Mouse (Mus musculus) thymus, adult 2 months (tissue): Measurements from ENCODE around the gene Pck2. TPM values are rescaled to one million over a fixed set of nuclear protein-coding genes. Genes with fewer than 3 reads are reported as not detected.

Source experiments
- DNase-seq: peaks from one replicate; pipeline ENCODE4 v3.0.0; 2021
- H3K27ac ChIP-seq: fragments of 200-500 bp; 2 replicates; pipeline ENCODE4 v1.5.1; 2012; ENCODE audit warnings: low read length, control low read depth; ENCODE audit not compliant: control insufficient read depth, insufficient read depth
- H3K27me3 ChIP-seq: fragments of 200-500 bp; 2 replicates; pipeline ENCODE4 v1.6.1; 2012; ENCODE audit warnings: mild to moderate bottlenecking, low read length, moderate library complexity, mixed read lengths; ENCODE audit not compliant: control insufficient read depth, insufficient read depth
- H3K36me3 ChIP-seq: fragments of 200-500 bp; 2 replicates; pipeline ENCODE4 v1.6.1; 2012; ENCODE audit warnings: mild to moderate bottlenecking, low read length, moderate library complexity; ENCODE audit not compliant: control insufficient read depth, insufficient read depth
- H3K4me1 ChIP-seq: fragments of 200-500 bp; replicated peaks from 2 replicates; pipeline ENCODE4 v1.6.1; 2012; ENCODE audit warnings: low read length; ENCODE audit not compliant: control insufficient read depth, insufficient read depth
- H3K4me3 ChIP-seq: fragments of 200-500 bp; 2 replicates; pipeline ENCODE4 v1.5.1; 2012; ENCODE audit warnings: mild to moderate bottlenecking, low read length, control low read depth, moderate library complexity; ENCODE audit not compliant: control insufficient read depth, insufficient read depth
- CTCF ChIP-seq: fragments of 200-500 bp; IDR thresholded peaks from 2 replicates; pipeline ENCODE4 v1.5.1; 2012; ENCODE audit warnings: mild to moderate bottlenecking, control low read depth, low read length, moderate library complexity, borderline replicate concordance; ENCODE audit not compliant: control insufficient read depth, poor library complexity, insufficient read depth; ENCODE audit errors: extremely low read depth
- POLR2A ChIP-seq: fragments of 200-500 bp; IDR thresholded peaks from 2 replicates; pipeline ENCODE4 v1.6.1; 2012; ENCODE audit warnings: mild to moderate bottlenecking, low read length, control low read depth, moderate library complexity; ENCODE audit not compliant: control insufficient read depth, poor library complexity, insufficient read depth; ENCODE audit errors: extremely low read depth
- WGBS: fragments of 180-500 bp; shearing (Covaris S2); methylation state at CpG from one replicate; pipeline ENCODE4 v1.1.7; 2018; 5-methylcytosine and 5-hydroxymethylcytosine counted together
- polyA plus RNA-seq: library from polyadenylated mRNA; depleted of rRNA; stranded (reverse); fragments of >200 nt; gene quantifications from 2 replicates; pipeline ENCODE4 v1.2.3, GENCODE M21; 2012

Gene Pck2
- polyA plus RNA-seq, 1 experiment, result 13.2 TPM

GRCm38 (mm10) chr14:55584303-55584701, 44.2 kb downstream of the Pck2 start:
- Histone ChIP-seq H3K4me1 (peaks cover 16% of the 10 kb centered on the region), H3K27me3 (no peaks in the 10 kb centered on the region), H3K27ac (no peak overlapping the region), H3K36me3 (peaks cover 16% of the 10 kb centered on the region; the same call in 1 of the 2 replicates), H3K4me3 (peak overlapping the region; percentile 57)
- WGBS, result 46% methylated on average over 5 of the region's 5 CpGs
- TF ChIP-seq CTCF (no peak), POLR2A (no peak)
- DNase-seq, result no peak

- TF ChIP-seq CTCF (no peak), POLR2A (no peak)
- H3K4me1 ChIP-seq, result peaks cover 17% of the 10 kb centered on the region
- H3K36me3 ChIP-seq, result peaks cover 16% of the 10 kb centered on the region; the same call in 1 of the 2 replicates
- DNase-seq, result peak; percentile 43
- H3K27me3 ChIP-seq, result no peaks in the 10 kb centered on the region
- peak within 1 kb of the TSS; percentile 57 for H3K4me3 ChIP-seq
- WGBS, result 10% methylated on average over 43 of the region's 43 CpGs
- H3K27ac ChIP-seq, result peak within 1 kb of the TSS; percentile 50; the same call in 1 of the 2 replicates
Observed at GRCm38 (mm10) chr14:55584702-55585565, 44.9 kb downstream of the Pck2 start, which contains the start of gene Emc9. TSS of gene Emc9 (minus strand) at chr14:55585302.

- WGBS, result 45% methylated on average over 6 of the region's 6 CpGs
- no peak overlapping the region for H3K4me3 ChIP-seq
- H3K27me3 ChIP-seq, result no peaks in the 10 kb centered on the region
- peaks cover 17% of the 10 kb centered on the region for H3K4me1 ChIP-seq
- H3K36me3 ChIP-seq, result peaks cover 12% of the 10 kb centered on the region; the same call in 1 of the 2 replicates
- DNase-seq, result no peak
- TF ChIP-seq CTCF (no peak), POLR2A (no peak)
- peak overlapping the region; percentile 50; the same call in 1 of the 2 replicates for H3K27ac ChIP-seq
Observed at GRCm38 (mm10) chr14:55585566-55585960, 45.5 kb downstream of the Pck2 start.

- H3K27ac ChIP-seq, result no peak overlapping the region
- TF ChIP-seq POLR2A, result no peak
- TF ChIP-seq CTCF, result no peak
- H3K27me3 ChIP-seq, result no peaks in the 10 kb centered on the region
- DNase-seq, result no peak
- peaks cover 17% of the 10 kb centered on the region for H3K4me1 ChIP-seq
- H3K36me3 ChIP-seq, result peaks cover 6% of the 10 kb centered on the region; the same call in 1 of the 2 replicates
- no peak overlapping the region for H3K4me3 ChIP-seq
- WGBS, result 97% methylated on average over 2 of the region's 2 CpGs
Observed at GRCm38 (mm10) chr14:55586149-55586548, 46.1 kb downstream of the Pck2 start.

GRCm38 (mm10) chr14:55589271-55589670, 49.2 kb downstream of the Pck2 start:
- H3K4me3 ChIP-seq, result no peak overlapping the region
- WGBS, result 98% methylated on average over 5 of the region's 5 CpGs
- TF ChIP-seq CTCF (no peak), POLR2A (no peak)
- peaks cover 25% of the 10 kb centered on the region for H3K4me1 ChIP-seq
- no peak overlapping the region for H3K27ac ChIP-seq
- 0 out of 2 replicates have a peak, but pooled peaks cover 5% of the 10 kb centered on the region for H3K36me3 ChIP-seq
- H3K27me3 ChIP-seq, result no peaks in the 10 kb centered on the region
- DNase-seq, result no peak

GRCm38 (mm10) chr14:55589771-55590448, 49.8 kb downstream of the Pck2 start:
- Histone ChIP-seq H3K4me3 (no peak overlapping the region), H3K4me1 (peaks cover 21% of the 10 kb centered on the region), H3K36me3 (peaks cover 5% of the 10 kb centered on the region; the same call in 1 of the 2 replicates), H3K27me3 (no peaks in the 10 kb centered on the region), H3K27ac (no peak overlapping the region; the same call in 1 of the 2 replicates)
- no peak for TF ChIP-seq POLR2A
- TF ChIP-seq CTCF, result no peak
- DNase-seq, result no peak
- WGBS, result 73% methylated on average over 11 of the region's 11 CpGs
